Mouse (Mus musculus) embryo, embryonic 11.5 days (tissue): ENCODE data around the gene Pkig.

Source experiments
- DNase-seq: peaks from one replicate; pipeline ENCODE4 v3.0.0-alpha.2; 2012; ENCODE audit warnings: low read depth, low spot score

Pkig gene

GRCm38 (mm10) chr2:163710606-163711159 is 52.5 kb downstream of the Pkig start:
- DNase-seq, result no peak

DNA sequence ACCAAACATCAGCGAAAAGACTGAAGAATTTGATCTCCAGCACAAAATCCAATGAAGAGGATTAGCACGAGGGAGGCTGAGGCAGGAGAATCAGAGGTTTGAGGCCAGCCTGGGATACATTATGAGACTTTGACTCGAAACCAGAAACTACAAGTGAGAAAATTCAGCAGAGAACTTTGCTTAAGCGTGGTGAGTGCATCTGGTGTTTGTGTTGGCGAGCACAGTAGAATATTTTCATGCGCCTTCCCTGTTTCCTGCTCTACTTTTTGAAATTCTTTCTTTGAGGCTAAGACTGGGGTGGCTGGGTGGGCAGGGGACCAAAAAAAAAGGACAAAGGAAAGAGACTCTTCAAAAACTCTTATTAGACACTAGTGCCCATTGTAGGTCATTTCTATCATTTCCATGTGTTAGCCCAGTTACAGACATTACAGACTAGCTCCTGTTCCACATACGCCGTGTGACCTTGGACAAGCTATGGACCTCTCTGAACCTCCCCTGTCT is 53.2 kb downstream of the Pkig start:
- no peak for DNase-seq

- no peak for DNase-seq
Measured at GRCm38 (mm10) chr2:163712473-163712872, 54.3 kb downstream of the Pkig start.

DNA sequence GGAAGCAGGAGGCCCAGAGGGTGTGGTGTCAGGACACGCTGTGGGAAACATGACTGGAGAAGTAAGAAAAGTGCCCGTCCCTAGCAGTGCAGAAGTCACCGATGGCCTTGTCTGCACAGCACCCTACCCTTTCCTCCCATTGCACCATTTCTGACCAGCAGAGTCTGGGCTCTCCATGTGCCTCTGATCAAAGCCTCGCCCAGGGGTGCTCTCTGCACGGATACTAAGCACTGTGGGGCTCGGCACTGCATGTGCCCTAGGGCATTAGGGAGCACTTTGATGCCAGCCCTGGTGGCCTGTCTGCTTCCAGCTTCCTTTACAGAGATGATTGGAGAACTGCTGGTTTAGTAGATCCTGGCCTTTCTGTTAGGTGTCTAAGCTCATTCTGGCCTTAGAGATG is 54.7 kb downstream of the Pkig start:
- DNase-seq, result no peak

DNA sequence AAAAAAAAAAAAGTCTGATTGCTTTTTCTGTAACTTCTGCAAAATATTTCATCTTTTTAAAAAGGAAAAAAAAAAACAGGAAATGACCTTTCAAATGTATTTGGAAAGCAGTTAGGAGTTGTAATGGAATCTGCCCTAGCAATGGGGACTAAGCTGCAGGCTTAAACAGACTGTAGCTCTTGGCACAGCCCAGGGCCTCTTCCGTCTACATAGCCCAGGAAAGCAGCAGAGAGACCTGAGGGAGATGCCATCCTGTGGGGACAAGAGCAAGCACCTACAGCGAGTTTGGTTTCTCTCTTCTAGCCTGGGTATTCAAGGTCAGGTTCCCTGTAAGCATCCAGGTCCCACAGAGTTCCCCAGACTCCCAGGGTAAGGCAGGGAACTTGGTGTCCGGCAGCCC is 55.2 kb downstream of the Pkig start:
- DNase-seq, result no peak

DNA sequence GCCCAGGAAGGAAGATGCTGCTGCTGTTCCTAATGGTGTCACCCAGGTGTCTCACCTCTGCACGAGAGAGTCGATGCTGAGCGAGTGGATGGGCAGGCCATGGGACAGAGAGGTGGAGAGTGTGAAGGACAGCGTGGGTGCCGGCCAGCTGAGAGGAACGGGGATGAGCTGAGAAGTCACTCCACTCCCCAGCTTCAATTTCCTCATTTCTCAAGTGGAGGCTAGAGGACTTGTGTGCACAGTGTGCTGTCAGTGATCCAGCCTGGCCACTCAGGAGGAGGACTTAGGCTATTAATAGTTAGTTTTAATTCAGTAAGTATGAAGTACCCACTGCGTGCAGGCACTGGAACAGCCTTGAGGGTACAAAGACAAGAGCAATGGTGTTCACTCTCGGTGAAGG is 58.3 kb downstream of the Pkig start:
- DNase-seq, result no peak

- peak; percentile 32 for DNase-seq
Measured at GRCm38 (mm10) chr2:163716853-163717252, 58.7 kb downstream of the Pkig start.

- no peak for DNase-seq
Measured at GRCm38 (mm10) chr2:163718526-163718925, 60.3 kb downstream of the Pkig start.

DNA sequence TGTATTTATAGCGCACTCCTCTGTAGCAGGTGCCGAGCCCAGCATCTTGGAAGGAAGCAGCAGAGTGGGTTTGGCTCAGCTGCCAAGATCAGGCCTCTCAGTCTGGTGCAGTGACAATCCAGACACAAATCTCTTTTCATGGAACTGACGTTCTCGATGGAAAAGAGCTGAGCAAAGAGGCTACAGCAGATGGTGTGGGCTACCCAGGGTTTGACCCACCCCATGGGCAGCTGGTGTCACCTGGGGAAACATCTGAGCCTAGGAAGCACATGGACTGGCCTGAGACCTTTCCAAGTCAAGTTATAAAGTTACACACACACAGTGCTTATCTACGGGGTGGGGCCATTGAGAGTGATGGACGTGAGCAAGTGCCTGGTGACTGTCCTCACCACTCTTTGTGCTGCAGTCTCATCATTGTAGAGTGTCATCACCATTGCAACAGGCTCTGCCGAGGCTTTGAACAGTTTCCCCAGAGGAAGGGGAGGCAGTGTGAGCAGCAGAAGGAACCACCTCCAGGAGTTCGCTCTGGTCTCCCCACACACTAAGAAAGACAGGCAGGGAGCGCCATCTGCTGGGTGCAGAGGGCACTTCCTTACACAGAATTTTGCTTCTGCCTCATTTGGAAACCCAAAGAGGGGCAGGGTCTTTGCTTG is 60.9 kb downstream of the Pkig start:
- DNase-seq, result peak; percentile 72

DNA sequence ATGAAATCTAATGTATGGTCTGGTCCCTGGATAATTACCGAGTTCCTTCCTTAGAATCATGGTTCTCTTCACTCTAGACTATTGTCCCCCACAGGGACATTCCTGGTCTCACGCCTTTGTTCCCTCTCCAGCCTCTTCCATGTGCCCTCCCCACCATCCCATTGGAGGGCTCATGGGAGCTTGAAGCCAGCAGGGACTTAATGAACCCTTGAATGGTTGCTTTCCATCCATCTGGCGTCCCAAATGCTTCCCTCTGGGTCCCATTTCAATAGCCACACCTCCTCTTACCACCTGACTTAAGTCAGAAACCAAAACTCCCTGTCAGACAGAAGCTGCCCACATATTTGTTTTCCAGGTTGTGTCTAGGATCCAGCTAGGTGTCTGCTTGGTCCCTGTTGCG is 61.4 kb downstream of the Pkig start:
- no peak for DNase-seq

DNA sequence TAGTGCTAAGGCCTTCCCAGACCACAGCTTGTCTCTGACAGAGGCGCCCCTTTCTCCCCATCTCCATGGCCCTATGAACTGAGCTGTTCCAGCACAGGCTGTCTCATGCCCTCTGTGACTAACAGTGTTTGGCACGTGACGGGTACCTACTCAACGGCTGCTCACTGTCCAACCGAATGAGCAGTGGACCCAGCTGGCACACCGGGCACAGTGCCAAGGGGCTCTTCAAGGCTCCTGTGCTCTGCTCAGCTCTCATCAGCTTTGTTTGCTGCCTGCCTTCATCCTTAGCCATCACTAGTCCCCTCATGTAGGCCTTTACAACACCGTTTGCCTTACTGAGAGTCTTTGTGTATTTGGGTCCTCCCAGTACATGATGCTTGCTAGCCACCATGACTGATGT is 64.4 kb downstream of the Pkig start:
- DNase-seq, result no peak

- no peak for DNase-seq
Measured at GRCm38 (mm10) chr2:163726766-163727393, 68.7 kb downstream of the Pkig start.

GRCm38 (mm10) chr2:163728300-163728699 is 70.1 kb downstream of the Pkig start:
- no peak for DNase-seq

GRCm38 (mm10) chr2:163732021-163732420 is 73.8 kb downstream of the Pkig start:
- DNase-seq, result no peak

DNA sequence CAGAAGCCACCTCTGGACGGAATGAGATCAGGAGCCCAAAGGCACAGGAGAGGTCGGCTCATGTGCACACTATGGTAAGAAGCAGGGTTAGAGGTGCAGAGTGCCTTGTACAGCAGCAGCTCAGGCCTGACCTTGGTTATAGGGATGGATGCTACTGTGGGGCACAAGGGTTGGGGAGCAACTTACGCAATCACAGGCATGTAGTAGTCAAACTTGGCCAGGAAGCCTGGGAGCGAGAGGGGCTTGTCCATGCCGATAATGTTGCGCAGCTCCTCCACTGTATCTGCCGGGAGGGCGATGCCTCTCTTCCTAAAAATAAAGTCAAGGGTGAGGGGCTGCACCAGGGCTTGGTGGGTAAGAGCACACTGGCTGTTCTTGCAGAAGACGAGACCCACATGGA is 77.0 kb downstream of the Pkig start:
- no peak for DNase-seq

DNA sequence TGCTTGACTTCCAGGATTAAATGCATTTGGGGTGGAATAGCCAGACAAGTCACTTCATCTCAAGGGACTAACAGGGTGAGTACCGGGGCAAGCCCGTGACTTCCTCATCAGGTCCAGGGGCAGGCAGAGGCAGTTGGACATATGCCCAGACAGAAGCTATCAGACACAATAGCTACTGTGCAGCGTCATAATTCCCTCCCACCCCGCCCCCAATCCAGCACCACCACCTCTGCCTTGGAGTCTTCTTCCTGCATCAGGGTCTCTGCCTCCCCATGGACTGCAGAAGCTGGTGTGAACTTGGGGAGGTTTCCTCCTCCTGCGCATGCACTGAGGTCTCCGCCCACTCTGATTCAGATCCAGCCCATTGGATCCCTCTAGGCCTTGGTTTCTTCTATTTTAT is 77.8 kb downstream of the Pkig start:
- no peak for DNase-seq

GRCm38 (mm10) chr2:163742656-163743055 is 84.5 kb downstream of the Pkig start:
- no peak for DNase-seq

- no peak for DNase-seq
Measured at GRCm38 (mm10) chr2:163743357-163743756, 85.2 kb downstream of the Pkig start.

- no peak for DNase-seq
Measured at GRCm38 (mm10) chr2:163744801-163745570, 86.8 kb downstream of the Pkig start.

DNA sequence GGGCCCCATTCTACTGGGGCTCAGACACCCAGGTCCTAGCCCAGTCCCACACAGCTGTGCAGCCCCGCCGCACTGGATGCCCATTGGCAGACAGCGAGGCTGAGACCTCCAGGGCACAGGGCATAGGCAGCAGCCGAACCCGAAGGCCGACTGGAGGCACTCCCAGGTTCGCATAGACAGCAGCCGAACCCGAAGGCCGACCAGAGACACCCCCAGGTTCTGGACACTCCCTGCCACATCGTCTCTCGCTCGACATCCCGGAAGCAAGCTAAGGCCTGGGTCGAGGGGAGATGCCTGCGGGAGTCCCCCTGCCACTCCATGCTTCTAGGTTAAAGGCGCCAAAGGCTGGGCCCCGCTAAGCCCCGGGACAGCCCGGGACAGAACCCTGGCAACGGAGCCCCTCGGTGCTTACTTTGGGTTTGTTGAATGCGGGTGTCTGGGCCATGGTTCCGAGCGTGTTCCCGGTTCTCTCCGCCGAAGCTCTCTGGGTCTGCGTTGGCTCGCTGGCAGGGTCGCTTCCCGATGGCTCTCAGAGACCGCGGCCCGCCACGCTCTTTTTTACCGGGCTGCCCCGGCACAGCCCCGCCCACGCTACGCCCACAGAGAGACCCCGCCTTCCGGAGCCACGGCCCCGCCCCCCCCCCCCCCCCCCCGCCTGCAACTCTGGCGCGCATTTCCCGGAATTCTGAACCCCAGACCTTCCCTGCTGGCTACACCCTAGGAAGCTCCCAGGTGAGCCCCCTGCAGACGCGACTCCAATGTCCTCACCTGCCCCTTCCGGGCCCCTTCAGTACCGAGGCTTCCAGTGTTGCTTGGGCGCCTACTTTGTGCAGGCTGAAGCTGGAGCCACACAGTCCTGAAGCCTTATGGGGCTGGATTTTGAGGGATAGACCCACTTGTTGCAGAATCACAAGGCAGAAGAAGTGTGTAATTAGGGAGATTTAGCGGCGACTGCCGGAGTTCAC is 91.7 kb downstream of the Pkig start, which contains the start of gene Ada:
Gene Ada, minus strand, starts transcription at position 593 of the 965 bp plus-strand sequence.
- peak; percentile 38 for DNase-seq

GRCm38 (mm10) chr2:163754228-163754627 is 96.0 kb downstream of the Pkig start:
- DNase-seq, result no peak
